Comparison of ENCODE assay signal across 13 mouse cellular contexts in genomic region chr6:56447917-56448316, GRCm38 (mm10).
A peak's percentile ranks its signal among the peaks of the same experiment; 100 is the strongest.
DNase-seq lines count a peak whose midpoint lies in the region; ATAC-seq and TF ChIP-seq lines count a peak whose summit lies in the region.
"Had no signal": no experiment of that assay in that cellular context is flagged by ENCODE, and none has a peak within 500 bp of the region (broad histone marks: within the 10 kb centered on the region; RNA-seq: fewer than 3 reads in every experiment).

No protein-coding gene starts in this region.

- H3K9me3 ChIP-seq in kidney, postnatal 0 days (replicated peaks; ENCODE audit: low read length): no peaks in the 10 kb centered on the region
- H3K9me3 ChIP-seq: neural tube, embryonic 13.5 days had no signal

- H3K4me1 ChIP-seq in kidney, postnatal 0 days (replicated peaks; ENCODE audit: insufficient read depth, low read length): no peaks in the 10 kb centered on the region
- H3K4me1 ChIP-seq: neural tube, embryonic 13.5 days had no signal

- no peak for ATAC-seq in kidney, postnatal 0 days (replicated peaks; ENCODE audit: low FRiP score, low read depth)

- no peak overlapping the region for H3K4me3 ChIP-seq in kidney, postnatal 0 days (replicated peaks; ENCODE audit: low read depth, low read length)
- H3K4me3 ChIP-seq: neural tube, embryonic 13.5 days had no signal

- WGBS in kidney, postnatal 0 days: 33% methylated on average over 2 of the region's 2 CpGs

- H3K4me2 ChIP-seq in kidney, postnatal 0 days (ENCODE audit: low read length): no peak overlapping the region
- H3K4me2 ChIP-seq: neural tube, embryonic 13.5 days had no signal

- no peaks in the 10 kb centered on the region for H3K36me3 ChIP-seq in kidney, postnatal 0 days (ENCODE audit: insufficient read depth, low read length)
- H3K36me3 ChIP-seq: neural tube, embryonic 13.5 days had no signal

- H3K27ac ChIP-seq in kidney, postnatal 0 days: no peak overlapping the region
- H3K27ac ChIP-seq: neural tube, embryonic 13.5 days had no signal

- H3K27me3 ChIP-seq in kidney, postnatal 0 days (ENCODE audit: insufficient read depth, low read length): no peaks in the 10 kb centered on the region
- H3K27me3 ChIP-seq: neural tube, embryonic 13.5 days had no signal

- peak; percentile 14 for DNase-seq in cerebellum, adult 11-12 months
- DNase-seq in cerebellum, adult 8-10 months: no peak
- peak; percentile 41 for DNase-seq in kidney, postnatal 0 days (ENCODE audit: low spot score)
- no peak for DNase-seq in kidney, postnatal 25 days
- DNase-seq in ES-CJ7 (ENCODE audit: low read depth, low spot score): peak; percentile 28
- DNase-seq in embryo, embryonic 10 days (ENCODE audit: low spot score): peak; percentile 62
- no peak for DNase-seq in urinary bladder, adult 18-20 months (ENCODE audit: low spot score in 2 of 2)
- DNase-seq in left cerebral cortex, adult 11 months (ENCODE audit: low spot score): no peak
- DNase-seq: adrenal gland, adult 2 months; B cell, adult 2 months; gastrocnemius, postnatal 10 days; layer of hippocampus, adult 9-11 months had no signal

- no peak overlapping the region for H3K9ac ChIP-seq in kidney, postnatal 0 days (ENCODE audit: low read depth, low read length)
- H3K9ac ChIP-seq: neural tube, embryonic 13.5 days had no signal

- peak; percentile 68 for TF ChIP-seq CTCF in kidney, postnatal 0 days (IDR thresholded peaks at IDR 0.05; ENCODE audit: low read depth)

Comparison
In these comparisons a context has a peak if more than half of its experiments do, and no peak if none do; other contexts are left out.
1. DNase-seq: peak in cerebellum, adult 11-12 months (single experiment), kidney, postnatal 0 days (single experiment), ES-CJ7 (single experiment) and embryo, embryonic 10 days (single experiment); none in cerebellum, adult 8-10 months (single experiment), kidney, postnatal 25 days (0 of 2), urinary bladder, adult 18-20 months (0 of 2) and left cerebral cortex, adult 11 months (single experiment).